Mouse (Mus musculus) forebrain, embryonic 15.5 days (tissue): ENCODE measurements around the gene Utrn. TPM values are rescaled to one million over a fixed set of nuclear protein-coding genes. Genes with fewer than 3 reads are reported as not detected.

Source experiments
- polyA plus RNA-seq: library from polyadenylated mRNA; unstranded; fragments of >200 nt; fragmentation: Nextera tagmentation; extraction: Ambion mirVana; gene quantifications from 2 replicates; pipeline ENCODE4 v1.2.1, GENCODE M21; 2015

Utrn gene
- polyA plus RNA-seq, 1 experiment from 2014 or later: 17.8 TPM

Other genes with a start within 250 kb of the Utrn start
- gene Stx11, start 94.9 kb upstream of the Utrn start, polyA plus RNA-seq: 0.69 and 0.91 TPM in 2 replicates
- 26.9 and 28.0 TPM in 2 replicates for gene Sf3b5, start 136.0 kb upstream of the Utrn start, polyA plus RNA-seq
- 37.0 and 41.0 TPM in 2 replicates for gene Plagl1, start 191.1 kb upstream of the Utrn start, polyA plus RNA-seq